Mouse (Mus musculus) midbrain, embryonic 15.5 days (tissue): ENCODE results near the gene Tufm. TPM values are rescaled to one million over a fixed set of nuclear protein-coding genes. Genes with fewer than 3 reads are reported as not detected.
A peak's percentile ranks its signal among the peaks of the same experiment; 100 is the strongest.
"Not testable (repeated sequence)": the region's sequence is repeated elsewhere in the genome, so short reads cannot be mapped to it uniquely, and the experiment has no call there.

Source experiments
- ATAC-seq: fragments of 200-750 bp; cut with Nextera tagmentation; replicated peaks from 2 replicates; pipeline ENCODE4 v1.8.0; 2017; ENCODE audit warnings: moderate TSS enrichment
- H3K27ac ChIP-seq: fragments of 300-500 bp; sonication (generic); 2 replicates; pipeline ENCODE4 v1.5.1; 2015; ENCODE audit warnings: mild to moderate bottlenecking, inconsistent platforms
- H3K27me3 ChIP-seq: fragments of 300-500 bp; sonication (generic); replicated peaks from 2 replicates; pipeline ENCODE4 v1.6.1; 2015; ENCODE audit warnings: inconsistent platforms
- H3K36me3 ChIP-seq: fragments of 300-500 bp; sonication (generic); replicated peaks from 2 replicates; pipeline ENCODE4 v1.6.1; 2015; ENCODE audit warnings: inconsistent platforms
- H3K4me1 ChIP-seq: fragments of 300-500 bp; sonication (generic); 2 replicates; pipeline ENCODE4 v1.6.1; 2015; ENCODE audit warnings: inconsistent platforms
- H3K4me2 ChIP-seq: fragments of 300-500 bp; sonication (generic); 2 replicates; pipeline ENCODE4 v1.6.1; 2015; ENCODE audit warnings: inconsistent platforms, mild to moderate bottlenecking, moderate library complexity
- H3K4me3 ChIP-seq: fragments of 300-500 bp; sonication (generic); 2 replicates; pipeline ENCODE4 v1.5.1; 2015; ENCODE audit warnings: mild to moderate bottlenecking, inconsistent platforms
- H3K9ac ChIP-seq: fragments of 300-500 bp; sonication (generic); 2 replicates; pipeline ENCODE4 v1.6.1; 2015; ENCODE audit warnings: mild to moderate bottlenecking, inconsistent platforms
- H3K9me3 ChIP-seq: fragments of 300-500 bp; sonication (generic); 2 replicates; pipeline ENCODE4 v1.6.1; 2016; ENCODE audit warnings: inconsistent platforms
- WGBS: fragments of 180-500 bp; shearing (Covaris S2); methylation state at CpG from one replicate; pipeline ENCODE4 v1.1.7; 2015; ENCODE audit warnings: mixed read lengths; 5-methylcytosine and 5-hydroxymethylcytosine counted together
- polyA plus RNA-seq: library from polyadenylated mRNA; unstranded; fragments of >200 nt; fragmentation: Nextera tagmentation; extraction: Ambion mirVana; gene quantifications from 2 replicates; pipeline ENCODE4 v1.2.1, GENCODE M21; 2015

Tufm gene
- polyA plus RNA-seq, 1 experiment from 2014 or later, result 133 TPM

DNA sequence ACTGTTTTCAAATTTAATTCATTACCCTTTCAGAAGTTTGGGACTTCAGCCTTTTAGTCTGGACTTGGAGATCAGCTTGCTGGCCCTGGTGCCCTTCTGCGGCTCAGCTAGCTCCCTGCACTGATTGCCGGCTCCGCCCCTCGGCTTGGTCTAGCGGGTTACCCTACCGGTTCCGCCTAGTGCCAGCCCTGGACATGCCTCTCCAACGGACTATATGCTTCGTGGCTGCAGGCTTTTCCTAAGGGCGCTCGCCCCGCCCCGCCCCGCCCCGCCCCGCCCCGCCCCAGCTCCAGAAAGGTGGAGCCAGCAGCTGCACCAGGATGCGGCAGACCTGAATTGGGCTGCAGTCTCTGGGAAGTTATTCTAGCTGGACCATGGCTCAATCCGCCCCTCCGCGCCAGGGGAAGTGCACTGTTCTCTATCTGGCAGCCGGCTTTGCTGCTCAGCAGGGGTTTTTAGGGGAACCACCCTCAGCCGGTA, 4.7 kb upstream of the Tufm start:
- ATAC-seq, result 0 out of 2 replicates have a peak, but pooled peaks have one; percentile 43
- Histone ChIP-seq H3K9me3 (no peaks in the 10 kb centered on the region), H3K4me1 (peaks cover 8% of the 10 kb centered on the region; the same call in 1 of the 2 replicates), H3K4me3 (peak overlapping the region; percentile 27), H3K27ac (peak overlapping the region; percentile 22; the same call in 1 of the 2 replicates), H3K9ac (peak overlapping the region; percentile 31; the same call in 1 of the 2 replicates), H3K36me3 (no peaks in the 10 kb centered on the region), H3K27me3 (0 out of 2 replicates have a peak, but pooled peaks cover 3% of the 10 kb centered on the region), H3K4me2 (peak overlapping the region; percentile 72)
- WGBS, result under 1% methylated on average over 23 of the region's 23 CpGs

GRCm38 (mm10) chr7:126487617-126488385, 640 bp downstream of the Tufm start:
- H3K9me3 ChIP-seq, H3K27me3 ChIP-seq: not testable (repeated sequence)
- Histone ChIP-seq H3K36me3 (peaks cover 32% of the 10 kb centered on the region; the same call in 1 of the 2 replicates), H3K9ac (peak overlapping the region; percentile 73), H3K27ac (peak overlapping the region; percentile 71), H3K4me3 (peak overlapping the region; percentile 73), H3K4me2 (peak overlapping the region; percentile 94), H3K4me1 (peaks cover 13% of the 10 kb centered on the region)
- 16% methylated on average over 25 of the region's 25 CpGs for WGBS
- peak; percentile 48 for ATAC-seq

GRCm38 (mm10) chr7:126491005-126491404, 3.8 kb downstream of the Tufm start:
- Histone ChIP-seq H3K9ac (no peak overlapping the region), H3K9me3 (no peaks in the 10 kb centered on the region), H3K27ac (no peak overlapping the region), H3K4me3 (no peak overlapping the region), H3K4me2 (no peak overlapping the region), H3K36me3 (peaks cover 64% of the 10 kb centered on the region), H3K27me3 (no peaks in the 10 kb centered on the region), H3K4me1 (peaks cover 13% of the 10 kb centered on the region)
- ATAC-seq, result no peak
- WGBS, result 85% methylated on average over 1 of the region's 1 CpGs

GRCm38 (mm10) chr7:126491973-126492372, 4.8 kb downstream of the Tufm start:
- no peak overlapping the region for H3K9ac ChIP-seq
- no peak overlapping the region for H3K27ac ChIP-seq
- no peak overlapping the region for H3K4me2 ChIP-seq
- peaks cover 11% of the 10 kb centered on the region for H3K4me1 ChIP-seq
- WGBS, result 54% methylated on average over 11 of the region's 11 CpGs
- H3K36me3 ChIP-seq, result peaks cover 74% of the 10 kb centered on the region
- H3K4me3 ChIP-seq, result no peak overlapping the region
- no peaks in the 10 kb centered on the region for H3K9me3 ChIP-seq
- no peaks in the 10 kb centered on the region for H3K27me3 ChIP-seq
- ATAC-seq, result no peak

DNA sequence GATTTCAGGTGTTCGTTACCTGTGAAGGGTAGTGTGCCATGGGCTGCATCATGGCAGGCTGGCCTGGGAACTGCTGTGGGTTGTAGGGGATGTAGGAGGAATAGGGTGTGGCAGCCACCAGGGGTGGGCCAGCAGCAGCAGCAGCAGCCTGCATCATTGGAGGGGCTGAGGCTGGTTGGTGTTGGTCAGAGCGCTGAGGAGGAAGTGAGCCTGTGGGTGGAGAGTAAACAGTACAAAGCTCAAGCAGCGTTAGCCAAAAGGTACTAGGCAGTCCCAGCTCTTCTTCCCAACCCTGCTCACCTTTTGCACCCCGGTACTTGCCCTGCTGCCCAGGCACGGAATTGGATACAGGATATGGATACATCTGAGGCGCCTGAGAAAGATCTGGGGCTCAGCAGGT, 7.0 kb downstream of the Tufm start:
- Histone ChIP-seq H3K36me3 (peaks cover 92% of the 10 kb centered on the region), H3K4me3 (no peak overlapping the region), H3K4me1 (no peaks in the 10 kb centered on the region), H3K27ac (no peak overlapping the region), H3K27me3 (no peaks in the 10 kb centered on the region), H3K4me2 (no peak overlapping the region), H3K9ac (no peak overlapping the region), H3K9me3 (no peaks in the 10 kb centered on the region)
- 92% methylated on average over 6 of the region's 6 CpGs for WGBS
- ATAC-seq, result no peak

- H3K9ac ChIP-seq, result no peak overlapping the region
- H3K36me3 ChIP-seq, result peaks cover 93% of the 10 kb centered on the region
- ATAC-seq, result no peak
- no peaks in the 10 kb centered on the region for H3K27me3 ChIP-seq
- H3K9me3 ChIP-seq, result no peaks in the 10 kb centered on the region
- no peak overlapping the region for H3K4me3 ChIP-seq
- no peak overlapping the region for H3K4me2 ChIP-seq
- H3K4me1 ChIP-seq, result peaks cover 14% of the 10 kb centered on the region
- WGBS, result 91% methylated on average over 5 of the region's 5 CpGs
- H3K27ac ChIP-seq, result no peak overlapping the region
Observed at GRCm38 (mm10) chr7:126496475-126496874, 9.3 kb downstream of the Tufm start.

GRCm38 (mm10) chr7:126497966-126498365, 10.8 kb downstream of the Tufm start:
- H3K9me3 ChIP-seq, result no peaks in the 10 kb centered on the region
- no peak for ATAC-seq
- no peak overlapping the region for H3K4me2 ChIP-seq
- no peak overlapping the region for H3K27ac ChIP-seq
- no peak overlapping the region for H3K4me3 ChIP-seq
- H3K36me3 ChIP-seq, result peaks cover 79% of the 10 kb centered on the region
- H3K9ac ChIP-seq, result no peak overlapping the region
- H3K4me1 ChIP-seq, result peaks cover 16% of the 10 kb centered on the region
- WGBS, result 92% methylated on average over 12 of the region's 12 CpGs
- H3K27me3 ChIP-seq, result no peaks in the 10 kb centered on the region

DNA sequence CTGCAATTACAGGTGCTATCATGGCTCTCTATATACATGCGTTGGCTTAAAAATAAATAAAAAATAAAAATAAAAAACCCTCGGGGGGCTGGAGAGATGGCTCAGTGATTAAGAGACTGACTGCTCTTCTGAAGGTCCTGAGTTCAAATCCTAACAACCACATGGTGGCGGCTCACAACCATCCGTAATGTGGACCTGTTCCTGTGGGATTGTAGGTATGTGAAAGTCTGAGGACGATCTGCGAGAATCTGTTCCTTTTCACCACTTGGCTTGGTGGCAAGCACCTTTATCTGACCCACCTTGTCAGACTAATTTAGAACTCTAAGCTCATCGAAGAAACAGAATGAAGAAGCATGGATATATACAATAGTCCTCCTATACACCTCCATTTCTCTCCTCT, 12.3 kb downstream of the Tufm start:
- Histone ChIP-seq H3K4me1 (peaks cover 21% of the 10 kb centered on the region), H3K36me3 (peaks cover 64% of the 10 kb centered on the region), H3K27me3 (no peaks in the 10 kb centered on the region), H3K4me3 (no peak overlapping the region), H3K4me2 (no peak overlapping the region), H3K9me3 (no peaks in the 10 kb centered on the region), H3K9ac (no peak overlapping the region), H3K27ac (no peak overlapping the region)
- 95% methylated on average over 7 of the region's 7 CpGs for WGBS
- no peak for ATAC-seq

- ATAC-seq, result peak; percentile 7; the same call in 1 of the 2 replicates
Observed at GRCm38 (mm10) chr7:126501684-126502022, 14.5 kb downstream of the Tufm start.

GRCm38 (mm10) chr7:126502023-126502741, 15.0 kb downstream of the Tufm start:
- WGBS, result under 1% methylated on average over 55 of the region's 57 CpGs
- ATAC-seq, result peak; percentile 87
- peak overlapping the region; percentile 100 for H3K9ac ChIP-seq

More at GRCm38 (mm10) chr7:126501684-126502022, 14.5 kb downstream of the Tufm start:
- peak overlapping the region; percentile 100 for H3K27ac ChIP-seq
- H3K9ac ChIP-seq, result peak overlapping the region; percentile 100
- H3K4me1 ChIP-seq, result peaks cover 21% of the 10 kb centered on the region
- H3K4me3 ChIP-seq, result peak overlapping the region; percentile 100
- H3K27me3 ChIP-seq, result no peaks in the 10 kb centered on the region
- 2% methylated on average over 9 of the region's 9 CpGs for WGBS
- H3K4me2 ChIP-seq, result peak overlapping the region; percentile 75
- no peaks in the 10 kb centered on the region for H3K9me3 ChIP-seq
- peaks cover 42% of the 10 kb centered on the region for H3K36me3 ChIP-seq

DNA sequence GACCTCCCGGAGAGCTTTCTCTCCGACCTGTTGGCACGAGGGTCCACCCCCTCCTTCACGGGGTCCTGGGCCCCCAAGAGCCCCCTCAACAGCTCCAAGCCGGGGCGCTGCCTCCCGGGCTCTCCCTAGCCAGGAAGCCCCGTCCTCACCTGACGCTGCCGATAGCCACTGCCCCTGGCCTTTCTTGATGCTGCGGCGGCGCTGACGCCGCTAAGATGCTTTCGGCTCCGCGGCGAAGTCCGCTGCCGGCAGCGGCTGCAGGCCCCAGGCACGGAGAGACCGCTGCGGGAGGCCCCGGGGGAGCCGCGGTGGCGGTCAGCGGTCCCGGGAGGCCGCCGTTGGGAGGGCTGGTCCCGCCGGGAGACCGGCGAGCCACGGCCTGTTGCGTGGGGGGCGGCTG, 15.6 kb downstream of the Tufm start:
- no peaks in the 10 kb centered on the region for H3K9me3 ChIP-seq
- no peak; the same call in 1 of the 2 replicates for ATAC-seq
- H3K27ac ChIP-seq, result peak overlapping the region; percentile 100
- H3K9ac ChIP-seq, result peak overlapping the region; percentile 100
- H3K36me3 ChIP-seq, result peaks cover 31% of the 10 kb centered on the region
- H3K27me3 ChIP-seq, result no peaks in the 10 kb centered on the region
- WGBS, result under 1% methylated on average over 40 of the region's 40 CpGs
- peaks cover 21% of the 10 kb centered on the region for H3K4me1 ChIP-seq
- peak overlapping the region; percentile 75 for H3K4me2 ChIP-seq
- H3K4me3 ChIP-seq, result peak overlapping the region; percentile 100

More at GRCm38 (mm10) chr7:126502023-126502741, 15.0 kb downstream of the Tufm start:
- no peaks in the 10 kb centered on the region for H3K9me3 ChIP-seq
- peak overlapping the region; percentile 100 for H3K27ac ChIP-seq
- H3K4me1 ChIP-seq, result peaks cover 21% of the 10 kb centered on the region
- H3K27me3 ChIP-seq, result no peaks in the 10 kb centered on the region
- H3K4me2 ChIP-seq, result peak overlapping the region; percentile 75
- H3K4me3 ChIP-seq, result peak overlapping the region; percentile 100
- peaks cover 37% of the 10 kb centered on the region for H3K36me3 ChIP-seq

- ATAC-seq, result peak; percentile 86
- Histone ChIP-seq H3K4me1 (peaks cover 21% of the 10 kb centered on the region), H3K9me3 (no peaks in the 10 kb centered on the region), H3K36me3 (peaks cover 25% of the 10 kb centered on the region), H3K9ac (peak within 1 kb of the TSS; percentile 100), H3K4me3 (peak within 1 kb of the TSS; percentile 100), H3K27ac (peak within 1 kb of the TSS; percentile 100), H3K27me3 (no peaks in the 10 kb centered on the region), H3K4me2 (peak within 1 kb of the TSS; percentile 75)
- WGBS, result 1% methylated on average over 69 of the region's 72 CpGs
Observed at GRCm38 (mm10) chr7:126503273-126503878, 16.2 kb downstream of the Tufm start, which contains the start of gene Atxn2l. TSS of gene Atxn2l (minus strand) at chr7:126503437.
